Mouse (Mus musculus): ENCODE measurements around the gene Nectin2.

The Nectin2 gene

GRCm38 (mm10) chr7:19682979-19683378, 67.3 kb downstream of the Nectin2 start:
- DNase-seq: no peak

- no peak for DNase-seq
Observed at GRCm38 (mm10) chr7:19681202-19681694, 69.0 kb downstream of the Nectin2 start, which contains the start of the genes Gm44805 and Apoc4. Gene Gm44805 (minus strand): TSS chr7:19681423. Gene Apoc4 (minus strand): TSS chr7:19681479.

GRCm38 (mm10) chr7:19680702-19681101, 69.6 kb downstream of the Nectin2 start:
- DNase-seq: no peak

GRCm38 (mm10) chr7:19678901-19679300, 71.4 kb downstream of the Nectin2 start:
- no peak for DNase-seq

- no peak for DNase-seq
Observed at GRCm38 (mm10) chr7:19677872-19678271, 72.4 kb downstream of the Nectin2 start, which contains the start of gene Apoc2. Gene Apoc2 (minus strand): TSS chr7:19677941.

- no peak for DNase-seq
Observed at GRCm38 (mm10) chr7:19676662-19677061, 73.6 kb downstream of the Nectin2 start.

DNA sequence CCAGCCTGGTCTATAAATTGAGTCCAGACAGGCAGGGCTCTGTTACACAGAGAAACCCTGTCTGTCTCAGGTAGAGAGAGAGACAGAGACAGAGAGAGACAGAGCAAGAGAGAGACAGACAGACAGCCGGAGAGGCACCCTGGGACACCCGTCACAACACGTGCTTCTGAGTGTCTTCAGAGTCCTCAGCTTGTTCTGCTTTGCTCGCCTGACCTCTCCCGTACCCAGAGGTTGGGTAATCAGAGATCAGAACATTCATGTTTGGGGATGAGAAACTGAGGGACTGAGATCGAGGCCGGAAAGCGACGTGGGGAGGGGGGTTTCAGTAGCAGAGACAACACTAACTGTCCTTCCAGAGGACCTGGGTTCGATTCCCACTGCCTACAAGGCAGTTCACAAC, 74.5 kb downstream of the Nectin2 start:
- no peak for DNase-seq

- no peak for DNase-seq
Observed at GRCm38 (mm10) chr7:19673083-19673699, 77.1 kb downstream of the Nectin2 start.

GRCm38 (mm10) chr7:19671511-19671910, 78.8 kb downstream of the Nectin2 start:
- DNase-seq: no peak

DNA sequence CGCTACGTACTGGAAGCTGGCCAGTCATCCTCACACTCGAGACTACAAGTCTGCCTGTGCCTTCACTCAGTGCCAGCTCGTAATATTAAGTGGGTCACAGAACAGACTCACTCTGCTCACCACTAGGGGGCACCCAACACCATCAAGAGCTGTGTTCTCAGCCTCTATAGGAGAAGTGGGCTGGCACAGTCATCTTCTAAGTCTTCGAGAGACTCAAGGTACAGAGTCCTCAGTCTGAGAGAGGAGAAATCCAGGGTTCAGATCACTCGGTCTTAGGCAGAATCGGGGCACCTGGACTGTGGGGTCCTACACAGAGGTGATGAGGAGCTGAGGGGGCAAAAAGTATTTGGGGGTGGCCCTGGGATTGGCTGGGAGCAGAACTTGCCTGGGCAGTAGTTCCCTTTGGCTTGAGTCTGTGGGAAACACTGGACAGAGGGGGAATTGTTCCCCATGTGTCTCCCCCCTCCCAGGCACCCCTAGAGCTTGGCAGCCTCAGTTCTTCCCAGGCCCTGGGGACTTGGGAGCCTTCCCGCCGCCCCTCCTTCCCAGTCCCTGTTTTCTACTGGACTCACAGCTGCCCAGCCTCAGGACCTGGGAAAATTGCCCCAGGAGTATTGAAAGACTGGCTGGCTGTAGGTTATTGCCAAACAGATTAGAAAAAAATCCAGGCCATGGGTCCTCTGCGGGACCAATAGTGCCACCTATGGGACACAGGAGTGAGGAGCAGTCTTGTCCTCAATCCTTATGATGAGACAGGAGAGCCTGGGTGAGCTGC, 81.1 kb downstream of the Nectin2 start:
- DNase-seq: peak; percentile 92

GRCm38 (mm10) chr7:19667434-19667833, 82.8 kb downstream of the Nectin2 start:
- DNase-seq: no peak

GRCm38 (mm10) chr7:19666750-19667149, 83.5 kb downstream of the Nectin2 start:
- DNase-seq: no peak

Measured in kidney, adult 11 months (tissue).